Mouse (Mus musculus): ENCODE measurements at regions not wholly inside any gene's neighbourhood (a gene's known extent, or its start where the extent isn't known, plus 50 kb on each side); places are given as distances from the start of the nearest gene placed in this dataset.
"Not testable (repeated sequence)": the region's sequence is repeated elsewhere in the genome, so short reads cannot be mapped to it uniquely, and the experiment has no call there.

DNA sequence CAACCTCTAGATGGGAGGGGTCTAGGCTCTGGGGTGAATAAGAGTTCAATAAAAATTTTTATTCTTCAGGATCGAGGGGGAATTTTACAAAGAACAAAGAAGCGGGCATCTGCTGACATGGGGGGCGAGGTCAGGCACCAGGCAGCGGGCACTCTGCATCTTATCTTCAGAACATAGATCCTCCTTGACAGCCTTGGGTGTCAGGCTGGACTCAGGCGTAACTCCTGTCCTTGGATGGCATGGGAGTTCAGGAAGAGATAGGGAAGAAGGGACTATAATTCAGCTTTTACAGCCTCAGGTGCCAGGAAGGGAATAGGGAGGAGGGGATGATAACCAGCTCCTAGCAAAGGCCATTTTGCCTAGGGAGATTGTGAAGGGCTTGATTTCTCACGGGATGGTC is 753.1 kb downstream of the Gm10330 start:
- WGBS = 92% methylated on average over 6 of the region's 6 CpGs
- not testable (repeated sequence) for ATAC-seq (replicated peaks); H3K4me1 ChIP-seq; H3K27me3 ChIP-seq; H3K36me3 ChIP-seq; H3K27ac ChIP-seq (replicated peaks); H3K4me2 ChIP-seq (replicated peaks); H3K9me3 ChIP-seq; H3K9ac ChIP-seq (replicated peaks); H3K4me3 ChIP-seq

DNA sequence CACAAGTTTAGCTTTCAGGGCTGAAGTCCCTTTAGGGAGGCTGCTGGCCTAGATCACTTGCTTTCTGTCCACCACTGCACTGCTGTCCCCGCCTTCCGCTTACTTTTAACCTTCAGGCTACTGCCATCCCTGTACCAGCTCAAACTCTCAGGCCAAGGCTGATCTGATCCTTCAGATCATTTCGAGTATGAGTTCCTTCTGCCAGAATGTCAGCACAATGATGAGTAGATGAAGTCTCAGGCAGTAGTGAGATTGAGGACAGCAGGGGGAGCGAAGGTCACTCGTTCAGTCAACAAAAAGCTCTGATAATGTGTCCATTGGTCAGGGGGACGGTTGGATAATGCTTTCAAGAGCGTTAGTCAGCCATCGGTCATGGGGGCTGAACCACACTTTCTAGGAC is 756.5 kb downstream of the Gm10330 start:
- H3K4me3 ChIP-seq; H3K27ac ChIP-seq (replicated peaks); ATAC-seq (replicated peaks); H3K9ac ChIP-seq (replicated peaks); H3K36me3 ChIP-seq; H3K27me3 ChIP-seq; H3K9me3 ChIP-seq; H3K4me1 ChIP-seq; H3K4me2 ChIP-seq (replicated peaks): not testable (repeated sequence)
- WGBS = 85% methylated on average over 8 of the region's 8 CpGs

DNA sequence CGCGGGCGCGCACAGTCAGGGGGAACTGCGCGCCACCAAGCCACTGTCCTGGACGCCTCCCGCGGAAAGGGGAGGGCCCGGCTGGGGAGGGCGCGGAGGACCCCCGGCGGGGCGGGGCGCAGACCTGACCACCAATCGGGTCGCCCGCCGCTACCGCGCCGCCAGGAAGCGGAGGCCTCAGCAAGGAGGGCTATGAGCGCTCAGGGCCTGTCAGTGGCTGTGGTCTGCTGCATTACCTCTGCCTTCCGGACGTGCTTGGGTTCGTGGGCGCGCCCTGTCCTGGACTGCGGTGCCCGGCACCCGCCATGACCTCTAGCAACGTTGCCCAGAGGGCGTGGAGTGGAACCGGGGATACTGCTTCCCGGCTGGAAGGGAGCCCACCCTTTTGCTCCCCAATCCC is 769.9 kb downstream of the Gm10330 start:
- H3K27me3 ChIP-seq; ATAC-seq (replicated peaks); H3K36me3 ChIP-seq; H3K27ac ChIP-seq (replicated peaks); H3K4me1 ChIP-seq; H3K9ac ChIP-seq (replicated peaks); H3K9me3 ChIP-seq: not testable (repeated sequence)
- H3K4me3 ChIP-seq = peak overlapping the region; percentile 38
- peak overlapping the region; percentile 34 for H3K4me2 ChIP-seq (replicated peaks)
- 2% methylated on average over 33 of the region's 37 CpGs for WGBS

DNA sequence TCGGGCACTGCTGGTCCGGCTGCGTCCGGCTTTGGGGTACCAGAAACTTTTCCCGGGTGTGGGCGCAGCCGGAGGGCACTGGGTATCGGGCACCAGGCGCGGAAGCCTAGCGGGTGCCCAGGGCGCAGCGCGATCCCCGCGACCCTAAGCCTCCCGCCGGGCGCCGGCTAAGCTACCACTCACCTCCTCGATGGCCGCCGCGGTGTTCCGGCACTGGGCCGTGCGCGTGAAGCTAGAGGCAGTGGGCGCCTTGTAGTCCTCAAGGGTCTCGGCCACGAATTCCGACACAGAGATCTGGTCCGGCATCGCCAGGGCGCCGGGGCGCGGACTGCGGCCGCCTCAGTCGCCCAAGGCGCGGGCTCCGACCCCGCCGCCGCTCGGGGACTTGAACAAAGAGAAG is 770.4 kb downstream of the Gm10330 start:
- not testable (repeated sequence) for H3K9me3 ChIP-seq; H3K36me3 ChIP-seq; H3K9ac ChIP-seq (replicated peaks); H3K4me1 ChIP-seq; H3K27ac ChIP-seq (replicated peaks); ATAC-seq (replicated peaks); H3K27me3 ChIP-seq
- 2% methylated on average over 28 of the region's 48 CpGs for WGBS
- Histone ChIP-seq H3K4me3 (peak overlapping the region; percentile 38), H3K4me2 (replicated peaks) (peak overlapping the region; percentile 34)
